Mouse (Mus musculus): ENCODE data around the gene Ubr4.

DNA sequence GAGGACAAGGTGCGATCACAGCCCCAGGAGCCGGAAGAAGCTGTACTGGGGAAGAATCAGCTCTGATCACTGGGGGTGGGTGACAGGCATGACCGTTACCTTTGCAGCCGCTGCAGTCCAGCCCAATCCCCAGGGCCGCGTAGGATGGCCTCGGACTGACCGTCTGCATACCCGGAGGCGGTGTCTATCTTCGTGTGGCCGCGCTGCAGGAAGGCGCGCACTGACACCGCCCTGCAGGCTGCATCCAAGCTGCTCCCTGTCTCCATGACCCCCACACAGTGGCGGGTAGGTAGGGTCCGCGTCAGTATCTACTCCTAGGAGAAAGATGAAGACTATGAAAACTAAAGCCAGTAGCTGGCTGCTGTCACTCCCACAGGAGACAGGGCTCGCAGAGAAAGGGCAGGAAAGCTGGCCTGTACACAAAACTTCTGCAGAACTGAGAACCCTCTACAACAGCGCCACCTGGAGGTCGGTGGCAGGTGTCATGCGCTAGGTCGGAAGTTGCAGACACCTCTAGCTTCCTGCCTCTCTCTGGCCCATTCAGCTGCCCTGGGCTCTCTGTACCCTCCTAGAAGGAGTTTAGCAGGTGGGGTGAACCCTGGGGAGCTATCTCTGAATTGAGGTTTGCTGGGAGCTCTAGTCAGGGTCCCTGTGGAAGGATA, 15.5 kb upstream of the Ubr4 start:
- peak; percentile 86 for TF ChIP-seq CTCF (IDR thresholded peaks at IDR 0.05; ENCODE audit: insufficient read depth, low read length)
- TF ChIP-seq POLR2A (IDR thresholded peaks at IDR 0.05; ENCODE audit: borderline replicate concordance, extremely low read depth, low read depth, low read length) = no peak
